Mouse (Mus musculus): ENCODE data around the gene Scgb2b15. TPM values are rescaled to one million over a fixed set of nuclear protein-coding genes. Genes with fewer than 3 reads are reported as not detected.
"Not testable (repeated sequence)": the region's sequence is repeated elsewhere in the genome, so short reads cannot be mapped to it uniquely, and the experiment has no call there.

Scgb2b15 gene
- not detected in 2 replicates for polyA plus RNA-seq (2014; fragmentation: Nextera tagmentation; extraction: Ambion mirVana)

GRCm38 (mm10) chr7:32829562-32829961 lies at the start of gene Scgb2b15:
TSS of gene Scgb2b15 (minus strand) at chr7:32829662.
- not testable (repeated sequence) for H3K27me3 ChIP-seq (ENCODE audit: control insufficient read depth, insufficient read depth, low read length); H3K4me1 ChIP-seq (ENCODE audit: control insufficient read depth, insufficient read depth, low read length); H3K4me2 ChIP-seq (ENCODE audit: low read length); H3K4me3 ChIP-seq (replicated peaks; ENCODE audit: low read depth, low read length); DNase-seq; H3K9ac ChIP-seq (replicated peaks; ENCODE audit: low read length); H3K27ac ChIP-seq (replicated peaks; ENCODE audit: low read depth, low read length); H3K9me3 ChIP-seq (ENCODE audit: control insufficient read depth, low read length); ATAC-seq (ENCODE audit: low FRiP score, low TSS enrichment); H3K36me3 ChIP-seq (ENCODE audit: control insufficient read depth, insufficient read depth, low read length)

- not testable (repeated sequence) for DNase-seq; H3K4me1 ChIP-seq (ENCODE audit: control insufficient read depth, insufficient read depth, low read length); ATAC-seq (ENCODE audit: low FRiP score, low TSS enrichment); H3K27me3 ChIP-seq (ENCODE audit: control insufficient read depth, insufficient read depth, low read length); H3K9ac ChIP-seq (replicated peaks; ENCODE audit: low read length); H3K9me3 ChIP-seq (ENCODE audit: control insufficient read depth, low read length); H3K4me2 ChIP-seq (ENCODE audit: low read length); H3K27ac ChIP-seq (replicated peaks; ENCODE audit: low read depth, low read length); H3K36me3 ChIP-seq (ENCODE audit: control insufficient read depth, insufficient read depth, low read length); H3K4me3 ChIP-seq (replicated peaks; ENCODE audit: low read depth, low read length)
Observed at GRCm38 (mm10) chr7:32836254-32836653, 6.8 kb upstream of the Scgb2b15 start, which contains the start of gene Scgb1b15. TSS of gene Scgb1b15 (plus strand) at chr7:32836554.

Other genes with a start within 250 kb of the Scgb2b15 start
- not detected in 2 replicates for gene Scgb1b15, start 6.9 kb upstream of the Scgb2b15 start, polyA plus RNA-seq (2014; fragmentation: Nextera tagmentation; extraction: Ambion mirVana)
- gene Scgb2b17, start 226.9 kb upstream of the Scgb2b15 start, polyA plus RNA-seq (2014; fragmentation: Nextera tagmentation; extraction: Ambion mirVana): not detected in 2 replicates
- gene Scgb1b17, start 233.8 kb upstream of the Scgb2b15 start, polyA plus RNA-seq (2014; fragmentation: Nextera tagmentation; extraction: Ambion mirVana): not detected in 2 replicates

Measured in midbrain, embryonic 14.5 days (tissue).